Mouse (Mus musculus) forebrain, embryonic 11.5 days (tissue): Measurements from ENCODE around the gene Tex38. TPM values are rescaled to one million over a fixed set of nuclear protein-coding genes. Genes with fewer than 3 reads are reported as not detected.

Experiments used
- ATAC-seq: fragments of 200-750 bp; cut with Nextera tagmentation; replicated peaks from 2 replicates; pipeline ENCODE4 v1.8.0; 2017; ENCODE audit warnings: moderate TSS enrichment; ENCODE audit not compliant: low FRiP score
- DNase-seq: peaks from one replicate; pipeline ENCODE4 v3.0.0-alpha.2; 2017; ENCODE audit warnings: low spot score
- H3K27ac ChIP-seq: fragments of 300-500 bp; sonication (generic); 2 replicates; pipeline ENCODE4 v1.5.1; 2014; ENCODE audit warnings: low read depth, low read length
- H3K27me3 ChIP-seq: fragments of 300-500 bp; sonication (generic); 2 replicates; pipeline ENCODE4 v1.6.1; 2014; ENCODE audit warnings: mild to moderate bottlenecking, low read length, mixed read lengths; ENCODE audit not compliant: control insufficient read depth, insufficient read depth
- H3K36me3 ChIP-seq: fragments of 300-500 bp; sonication (generic); 2 replicates; pipeline ENCODE4 v1.6.1; 2014; ENCODE audit warnings: mild to moderate bottlenecking, low read length, moderate library complexity, mixed read lengths; ENCODE audit not compliant: control insufficient read depth, insufficient read depth
- H3K4me1 ChIP-seq: fragments of 300-500 bp; sonication (generic); replicated peaks from 2 replicates; pipeline ENCODE4 v1.6.1; 2014; ENCODE audit warnings: low read length, mixed read lengths; ENCODE audit not compliant: control insufficient read depth, insufficient read depth
- H3K4me2 ChIP-seq: fragments of 300-500 bp; sonication (generic); 2 replicates; pipeline ENCODE4 v1.6.1; 2014; ENCODE audit warnings: low read depth, mild to moderate bottlenecking, low read length, moderate library complexity, mixed read lengths; ENCODE audit not compliant: severe bottlenecking
- H3K4me3 ChIP-seq: fragments of 300-500 bp; sonication (generic); 2 replicates; pipeline ENCODE4 v1.5.1; 2014; ENCODE audit warnings: low read depth, low read length
- H3K9ac ChIP-seq: fragments of 300-500 bp; sonication (generic); 2 replicates; pipeline ENCODE4 v1.6.1; 2014; ENCODE audit warnings: low read length
- H3K9me3 ChIP-seq: fragments of 300-500 bp; sonication (generic); 2 replicates; pipeline ENCODE4 v1.6.1; 2016; ENCODE audit warnings: low read length, mixed read lengths; ENCODE audit not compliant: control insufficient read depth
- WGBS: fragments of 180-500 bp; shearing (Covaris S2); extraction: QIAGEN DNeasy Blood & Tissue Kit; methylation state at CpG from one replicate; pipeline ENCODE4 v1.1.7; 2014; 5-methylcytosine and 5-hydroxymethylcytosine counted together
- polyA plus RNA-seq: library from polyadenylated mRNA; unstranded; fragments of >200 nt; fragmentation: Nextera tagmentation; extraction: Ambion mirVana; gene quantifications from 2 replicates; pipeline ENCODE4 v1.2.1, GENCODE M21; 2014

Gene Tex38
- polyA plus RNA-seq, 1 experiment from 2014 or later, result 0.81 TPM

DNA sequence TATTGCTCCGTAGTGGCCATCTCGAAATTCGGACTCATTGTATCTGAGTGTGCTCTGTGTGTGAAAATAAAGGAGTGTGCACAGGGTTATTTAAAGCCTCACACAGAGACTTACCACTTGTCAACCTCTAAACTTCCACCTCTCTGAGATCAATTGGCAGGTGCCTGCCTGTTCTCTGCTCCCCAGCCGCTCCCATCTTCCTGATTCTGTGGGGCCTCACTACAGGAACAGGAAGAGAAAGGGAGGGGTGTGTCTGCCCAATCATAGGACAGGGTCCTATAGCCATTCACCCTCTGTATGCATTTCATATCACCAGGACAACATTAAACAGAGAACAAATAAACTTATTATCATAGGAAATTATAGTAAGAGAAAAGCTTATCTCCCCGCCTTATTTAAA lies 47.1 kb downstream of the Tex38 start:
- ATAC-seq (no peak), DNase-seq (no peak)
- no peaks in the 10 kb centered on the region for H3K9me3 ChIP-seq
- H3K4me3 ChIP-seq, result no peak overlapping the region
- peaks cover 4% of the 10 kb centered on the region for H3K4me1 ChIP-seq
- no peak overlapping the region for H3K4me2 ChIP-seq
- H3K27me3 ChIP-seq, result no peaks in the 10 kb centered on the region
- no peak overlapping the region for H3K27ac ChIP-seq
- no peaks in the 10 kb centered on the region for H3K36me3 ChIP-seq
- 77% methylated on average over 5 of the region's 5 CpGs for WGBS
- no peak overlapping the region for H3K9ac ChIP-seq

DNA sequence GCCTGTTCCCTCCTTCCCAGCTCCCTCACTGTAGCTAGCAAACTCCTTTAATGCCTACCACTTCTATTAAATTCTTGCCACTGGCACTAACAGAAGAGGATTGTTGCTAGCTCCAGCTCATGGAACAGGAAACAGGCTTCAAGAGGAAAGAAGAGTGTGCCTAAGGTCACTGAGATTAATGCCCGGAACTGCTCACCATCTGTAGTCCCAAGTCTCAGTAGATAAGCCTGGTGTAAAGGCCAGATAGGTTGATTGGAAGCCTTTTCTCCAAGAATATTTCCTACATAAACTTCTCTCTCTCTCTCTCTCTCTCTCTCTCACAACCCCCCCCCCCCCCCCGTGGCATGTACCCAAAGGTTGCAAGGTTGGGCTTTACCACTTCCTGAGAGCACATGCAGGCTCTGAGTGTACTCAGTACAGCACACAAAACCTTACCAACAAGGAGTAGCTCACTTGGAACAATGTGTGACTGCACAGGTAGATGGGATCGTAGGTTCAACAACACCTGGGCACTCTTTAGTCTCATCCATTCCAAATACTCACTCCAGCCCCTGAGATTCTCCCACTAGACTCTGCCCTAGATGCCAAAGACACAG lies 48.5 kb downstream of the Tex38 start:
- H3K27me3 ChIP-seq, result no peaks in the 10 kb centered on the region
- no peak overlapping the region for H3K9ac ChIP-seq
- no peak overlapping the region for H3K4me2 ChIP-seq
- H3K4me3 ChIP-seq, result no peak overlapping the region
- no peak for DNase-seq
- H3K36me3 ChIP-seq, result no peaks in the 10 kb centered on the region
- H3K4me1 ChIP-seq, result no peaks in the 10 kb centered on the region
- H3K27ac ChIP-seq, result no peak overlapping the region
- no peak for ATAC-seq
- WGBS, result 79% methylated on average over 2 of the region's 3 CpGs
- H3K9me3 ChIP-seq, result no peaks in the 10 kb centered on the region

DNA sequence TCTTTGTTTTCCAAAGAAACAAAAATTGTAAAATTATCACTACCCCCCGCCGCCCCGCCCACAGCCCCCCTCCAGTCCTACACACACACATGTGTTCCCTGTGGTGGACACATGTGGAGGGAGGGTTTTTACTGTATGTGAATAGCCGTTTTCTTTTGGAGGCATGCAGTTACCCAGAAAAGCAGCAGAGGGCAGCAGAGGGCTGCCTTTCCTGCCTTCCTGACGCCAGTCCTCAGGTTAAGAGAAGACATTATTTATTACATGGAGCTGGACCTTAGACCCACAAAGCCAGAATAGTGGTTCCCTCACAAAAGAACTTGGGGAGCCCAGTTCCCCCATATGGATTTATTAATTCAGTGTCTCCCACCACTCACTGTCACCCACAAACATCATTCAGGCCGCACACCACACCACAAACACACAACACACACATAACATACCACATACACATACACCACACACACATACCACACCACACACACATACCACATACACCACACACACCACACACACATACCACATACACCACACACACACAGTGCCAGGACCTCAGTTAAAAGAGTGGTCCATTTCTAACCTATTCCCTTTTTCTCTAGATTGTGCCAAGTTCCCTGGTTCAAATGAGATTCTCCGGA lies 49.1 kb downstream of the Tex38 start:
- no peak overlapping the region for H3K9ac ChIP-seq
- no peaks in the 10 kb centered on the region for H3K36me3 ChIP-seq
- no peak overlapping the region for H3K4me3 ChIP-seq
- no peaks in the 10 kb centered on the region for H3K9me3 ChIP-seq
- H3K27ac ChIP-seq, result no peak overlapping the region
- H3K4me1 ChIP-seq, result no peaks in the 10 kb centered on the region
- ATAC-seq, result peak; percentile 82
- peak; percentile 86 for DNase-seq
- no peak overlapping the region for H3K4me2 ChIP-seq
- H3K27me3 ChIP-seq, result no peaks in the 10 kb centered on the region
- 27% methylated on average over 7 of the region's 7 CpGs for WGBS

Other genes starting within 250 kb of the Tex38 start
- gene Cyp4a31, start 217.4 kb downstream of the Tex38 start, polyA plus RNA-seq, result not detected in 2 replicates
- gene Cyp4a32, start 180.0 kb downstream of the Tex38 start, polyA plus RNA-seq, result not detected in 2 replicates
- not detected in 2 replicates for gene Cyp4b1, start 133.3 kb downstream of the Tex38 start, polyA plus RNA-seq
- gene Efcab14, start 43.3 kb downstream of the Tex38 start, polyA plus RNA-seq, result 43.5 and 46.1 TPM in 2 replicates
- gene Atpaf1, start 3.8 kb upstream of the Tex38 start, polyA plus RNA-seq, result 48.2 and 49.2 TPM in 2 replicates
- 3.1 and 5.0 TPM in 2 replicates for gene Mob3c, start 47.1 kb upstream of the Tex38 start, polyA plus RNA-seq
- 21.9 and 25.8 TPM in 2 replicates for gene Mknk1, start 58.2 kb upstream of the Tex38 start, polyA plus RNA-seq
- not detected in 2 replicates for gene Kncn, start 103.4 kb upstream of the Tex38 start, polyA plus RNA-seq
- gene 6430628N08Rik, start 109.6 kb upstream of the Tex38 start, polyA plus RNA-seq, result not detected in 2 replicates
- 0.35 and 0.48 TPM in 2 replicates for gene Dmbx1, start 158.9 kb upstream of the Tex38 start, polyA plus RNA-seq
- 1.2 and 1.7 TPM in 2 replicates for gene Faah, start 236.9 kb upstream of the Tex38 start, polyA plus RNA-seq